Mouse (Mus musculus) liver, adult 2 months (tissue): ENCODE measurements around the gene Palm3. TPM values are rescaled to one million over a fixed set of nuclear protein-coding genes. Genes with fewer than 3 reads are reported as not detected.

ENCODE experiments used
- DNase-seq: peaks from one replicate; pipeline ENCODE4 v3.0.0-alpha.2; 2011; ENCODE audit warnings: low read depth, low spot score; ENCODE audit errors: extremely low read depth
- H3K27ac ChIP-seq: fragments of 200-500 bp; replicated peaks from 2 replicates; pipeline ENCODE4 v1.5.1; 2012; ENCODE audit warnings: low read depth, mild to moderate bottlenecking, control low read depth, inconsistent platforms, low read length; ENCODE audit not compliant: insufficient read depth
- H3K27me3 ChIP-seq: fragments of 200-500 bp; 2 replicates; pipeline ENCODE4 v1.6.1; 2012; ENCODE audit warnings: mild to moderate bottlenecking, moderate library complexity, low read length, inconsistent platforms; ENCODE audit not compliant: control insufficient read depth, insufficient read depth
- H3K36me3 ChIP-seq: fragments of 200-500 bp; 2 replicates; pipeline ENCODE4 v1.6.1; 2012; ENCODE audit warnings: low read length, inconsistent platforms; ENCODE audit not compliant: control insufficient read depth, insufficient read depth
- H3K4me1 ChIP-seq: fragments of 200-500 bp; 2 replicates; pipeline ENCODE4 v1.6.1; 2011; ENCODE audit warnings: low read length; ENCODE audit not compliant: control insufficient read depth, insufficient read depth
- H3K4me3 ChIP-seq: fragments of 200-500 bp; 2 replicates; pipeline ENCODE4 v1.5.1; 2011; ENCODE audit warnings: low read depth, mild to moderate bottlenecking, control low read depth, low read length, moderate library complexity; ENCODE audit not compliant: insufficient read depth
- H3K79me2 ChIP-seq: fragments of 200-500 bp; 2 replicates; pipeline ENCODE4 v1.6.1; 2012; ENCODE audit warnings: inconsistent platforms, mild to moderate bottlenecking, low read length, moderate library complexity; ENCODE audit not compliant: control insufficient read depth, insufficient read depth
- H3K9ac ChIP-seq: fragments of 200-500 bp; 2 replicates; pipeline ENCODE4 v1.6.1; 2012; ENCODE audit warnings: low read depth, mild to moderate bottlenecking, control low read depth, inconsistent platforms, low read length
- CTCF ChIP-seq: fragments of 200-500 bp; IDR thresholded peaks from 2 replicates; pipeline ENCODE4 v1.5.1; 2011; ENCODE audit warnings: low read depth, low read length, control low read depth
- POLR2A ChIP-seq: fragments of 200-500 bp; IDR thresholded peaks from 2 replicates; pipeline ENCODE4 v1.6.1; 2011; ENCODE audit warnings: low read length, control low read depth; ENCODE audit not compliant: insufficient read depth; ENCODE audit errors: extremely low read depth
- WGBS: fragments of 180-500 bp; shearing (Covaris S2); methylation state at CpG from one replicate; pipeline ENCODE4 v1.1.7; 2018; 5-methylcytosine and 5-hydroxymethylcytosine counted together
- polyA plus RNA-seq: library from polyadenylated mRNA; depleted of rRNA; stranded (reverse); fragments of >200 nt; gene quantifications from 2 replicates; pipeline ENCODE4 v1.2.3, GENCODE M21; 2012
- total RNA-seq: library from RNA; depleted of rRNA; stranded (reverse); fragments of >200 nt; gene quantifications from 2 replicates; pipeline ENCODE4 v1.2.3, GENCODE M21; 2014

Palm3 gene
- total and polyA plus RNA-seq, 2 experiments = not detected

DNA sequence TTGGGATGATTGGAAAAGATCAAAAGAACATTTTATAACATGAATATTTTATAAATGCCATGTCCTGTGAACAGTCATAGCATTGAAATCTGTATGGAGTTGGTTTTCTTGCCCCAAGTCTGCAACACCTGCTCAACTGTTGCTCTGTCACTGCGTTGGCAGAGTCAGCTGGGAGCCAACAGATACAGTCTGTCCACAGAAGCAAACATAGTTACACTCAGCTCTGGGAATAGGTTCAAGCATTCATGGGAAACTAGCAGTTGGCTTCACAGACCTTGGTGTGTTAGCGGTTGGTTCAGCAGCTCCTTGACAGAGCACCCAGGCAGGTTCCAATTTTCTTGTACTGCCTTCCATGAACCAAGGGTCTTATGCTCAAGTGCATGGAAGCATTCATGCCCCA lies 49.4 kb downstream of the Palm3 start:
- peaks cover 26% of the 10 kb centered on the region; the same call in 1 of the 2 replicates for H3K79me2 ChIP-seq
- no peak overlapping the region for H3K27ac ChIP-seq
- 28% methylated on average over 2 of the region's 2 CpGs for WGBS
- DNase-seq = peak; percentile 77
- no peak overlapping the region for H3K4me3 ChIP-seq
- no peaks in the 10 kb centered on the region for H3K27me3 ChIP-seq
- no peak overlapping the region for H3K9ac ChIP-seq
- no peaks in the 10 kb centered on the region for H3K36me3 ChIP-seq
- TF ChIP-seq CTCF (no peak), POLR2A (no peak)
- peaks cover 48% of the 10 kb centered on the region for H3K4me1 ChIP-seq

DNA sequence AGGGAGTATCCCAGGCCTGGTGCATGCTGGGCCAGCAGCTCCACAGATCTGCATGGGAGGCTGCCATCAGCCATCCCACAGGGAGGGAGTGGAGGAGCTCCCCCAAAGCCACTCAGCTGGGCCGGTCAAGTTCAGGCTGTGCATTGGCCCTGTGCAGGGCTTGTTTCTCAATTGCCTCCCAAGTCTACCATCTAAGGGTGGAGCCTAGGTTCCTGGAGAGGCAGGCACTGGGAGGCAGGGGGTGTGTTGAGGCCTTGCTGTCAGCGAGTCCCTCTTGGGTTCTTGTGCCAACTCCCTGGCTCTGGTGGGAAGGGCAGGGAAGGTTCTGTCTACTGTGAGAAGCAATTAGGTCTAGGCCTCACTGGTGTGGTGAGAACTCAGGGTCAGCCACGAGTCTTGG lies 50.6 kb downstream of the Palm3 start:
- Histone ChIP-seq H3K4me3 (no peak overlapping the region), H3K36me3 (no peaks in the 10 kb centered on the region), H3K27ac (no peak overlapping the region), H3K27me3 (no peaks in the 10 kb centered on the region), H3K4me1 (peaks cover 48% of the 10 kb centered on the region), H3K9ac (no peak overlapping the region), H3K79me2 (peaks cover 35% of the 10 kb centered on the region; the same call in 1 of the 2 replicates)
- no peak for DNase-seq
- WGBS = 41% methylated on average over 3 of the region's 3 CpGs
- TF ChIP-seq POLR2A = no peak
- TF ChIP-seq CTCF = no peak

DNA sequence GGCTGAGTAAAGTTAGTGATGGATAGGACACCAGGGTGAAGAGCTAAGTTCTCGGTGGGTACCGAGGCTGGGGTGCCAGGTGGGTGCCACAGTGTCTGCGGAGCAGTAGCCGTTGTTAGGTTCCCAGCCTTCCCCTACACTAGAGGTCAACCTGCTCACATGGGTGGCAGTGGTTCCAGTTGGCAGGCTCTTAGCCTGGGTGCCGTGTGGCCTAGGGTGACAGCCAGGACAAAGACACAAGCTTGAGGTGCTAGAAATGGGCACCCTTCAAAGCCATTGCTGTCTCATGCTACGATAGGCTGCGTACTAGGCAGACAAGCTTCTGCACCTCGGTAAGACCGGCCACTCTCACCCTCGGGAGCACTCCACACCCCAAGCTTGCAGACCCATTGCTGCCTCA lies 51.0 kb downstream of the Palm3 start:
- Histone ChIP-seq H3K27me3 (no peaks in the 10 kb centered on the region), H3K79me2 (peaks cover 35% of the 10 kb centered on the region; the same call in 1 of the 2 replicates), H3K4me3 (no peak overlapping the region), H3K27ac (no peak overlapping the region), H3K36me3 (no peaks in the 10 kb centered on the region), H3K9ac (no peak overlapping the region), H3K4me1 (peaks cover 48% of the 10 kb centered on the region)
- TF ChIP-seq CTCF (peak; percentile 16; the same call in 1 of the 2 replicates), POLR2A (no peak)
- 61% methylated on average over 10 of the region's 10 CpGs for WGBS
- DNase-seq = peak; percentile 72

GRCm38 (mm10) chr8:84073230-84073976 lies 52.1 kb downstream of the Palm3 start:
- H3K79me2 ChIP-seq = peaks cover 30% of the 10 kb centered on the region; the same call in 1 of the 2 replicates

DNA sequence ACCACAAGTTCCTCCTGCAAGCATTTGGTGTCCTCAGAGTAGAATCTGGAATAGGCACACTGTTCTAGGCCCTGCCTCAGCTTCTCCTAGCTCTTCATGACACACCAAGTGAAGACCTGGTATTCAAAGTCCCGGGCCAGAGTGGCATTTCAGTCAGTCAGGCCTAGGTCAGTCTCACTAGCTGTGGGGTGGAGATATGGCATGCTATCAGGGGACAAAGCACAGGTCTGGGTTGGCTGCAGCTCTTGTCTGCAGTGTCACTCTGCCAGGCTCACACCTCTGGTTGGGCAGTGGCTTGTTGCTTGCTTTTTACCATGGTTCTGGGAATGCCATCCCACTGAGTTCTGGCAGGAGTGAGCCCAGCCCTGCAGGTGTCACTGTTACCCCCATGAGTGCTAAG lies 55.1 kb downstream of the Palm3 start:
- no peak overlapping the region for H3K4me3 ChIP-seq
- DNase-seq = no peak
- no peaks in the 10 kb centered on the region for H3K36me3 ChIP-seq
- H3K4me1 ChIP-seq = peaks cover 13% of the 10 kb centered on the region
- no peak for TF ChIP-seq POLR2A
- no peak for TF ChIP-seq CTCF
- H3K27ac ChIP-seq = no peak overlapping the region
- H3K27me3 ChIP-seq = no peaks in the 10 kb centered on the region
- WGBS = 66% methylated on average over 1 of the region's 1 CpGs
- H3K9ac ChIP-seq = no peak overlapping the region
- peaks cover 27% of the 10 kb centered on the region; the same call in 1 of the 2 replicates for H3K79me2 ChIP-seq

More at GRCm38 (mm10) chr8:84073230-84073976, 52.1 kb downstream of the Palm3 start:
- Histone ChIP-seq H3K4me3 (no peak overlapping the region), H3K27me3 (no peaks in the 10 kb centered on the region), H3K36me3 (no peaks in the 10 kb centered on the region), H3K9ac (no peak overlapping the region), H3K4me1 (peaks cover 42% of the 10 kb centered on the region), H3K27ac (no peak overlapping the region)
- DNase-seq = no peak
- whole genome bisulfite sequencing = 85% methylated on average over 10 of the region's 10 CpGs
- TF ChIP-seq POLR2A (no peak), CTCF (no peak)

GRCm38 (mm10) chr8:84076849-84077248 lies 55.6 kb downstream of the Palm3 start:
- H3K27me3 ChIP-seq = no peaks in the 10 kb centered on the region
- peaks cover 9% of the 10 kb centered on the region for H3K4me1 ChIP-seq
- no peak overlapping the region for H3K27ac ChIP-seq
- no peak for DNase-seq
- peaks cover 27% of the 10 kb centered on the region; the same call in 1 of the 2 replicates for H3K79me2 ChIP-seq
- H3K4me3 ChIP-seq = no peak overlapping the region
- no peak for TF ChIP-seq POLR2A
- no peak overlapping the region for H3K9ac ChIP-seq
- no peaks in the 10 kb centered on the region for H3K36me3 ChIP-seq
- 89% methylated on average over 3 of the region's 3 CpGs for WGBS
